ENCODE assay signal across 21 mouse cellular contexts in genomic region chr12:99942441-99942840, GRCm38 (mm10). TPM values are rescaled to one million over a fixed set of nuclear protein-coding genes. Genes with fewer than 3 reads are reported as not detected.
A peak's percentile ranks its signal among the peaks of the same experiment; 100 is the strongest.
DNase-seq lines count a peak whose midpoint lies in the region; ATAC-seq lines count a peak whose summit lies in the region.
"Had no signal": no experiment of that assay in that cellular context is flagged by ENCODE, and none has a peak within 500 bp of the region (broad histone marks: within the 10 kb centered on the region; RNA-seq: fewer than 3 reads in every experiment).

No protein-coding gene starts in this region.

- no peaks in the 10 kb centered on the region for H3K9me3 ChIP-seq in neural tube, embryonic 15.5 days (replicated peaks)
- no peaks in the 10 kb centered on the region for H3K9me3 ChIP-seq in forebrain, embryonic 11.5 days (ENCODE audit: control insufficient read depth, low read length)
- no peaks in the 10 kb centered on the region for H3K9me3 ChIP-seq in midbrain, embryonic 13.5 days
- H3K9me3 ChIP-seq: limb, embryonic 13.5 days; lung, embryonic 15.5 days had no signal

- H3K27ac ChIP-seq in neural tube, embryonic 15.5 days (replicated peaks): no peak overlapping the region
- H3K27ac ChIP-seq in forebrain, embryonic 11.5 days (ENCODE audit: low read depth, low read length): no peak overlapping the region
- no peak overlapping the region for H3K27ac ChIP-seq in midbrain, embryonic 13.5 days
- H3K27ac ChIP-seq: gastrocnemius, adult 2 months; left cerebral cortex, adult 2 months; limb, embryonic 13.5 days; lung, embryonic 15.5 days had no signal

- H3K4me2 ChIP-seq in neural tube, embryonic 15.5 days: no peak overlapping the region
- H3K4me2 ChIP-seq in forebrain, embryonic 11.5 days (ENCODE audit: low read depth, low read length, severe bottlenecking): no peak overlapping the region
- H3K4me2 ChIP-seq in midbrain, embryonic 13.5 days (replicated peaks): no peak overlapping the region
- H3K4me2 ChIP-seq: limb, embryonic 13.5 days; lung, embryonic 15.5 days; midbrain, embryonic 11.5 days had no signal

- no peaks in the 10 kb centered on the region for H3K27me3 ChIP-seq in neural tube, embryonic 15.5 days (replicated peaks)
- H3K27me3 ChIP-seq in forebrain, embryonic 11.5 days (ENCODE audit: control insufficient read depth, insufficient read depth, low read length): no peaks in the 10 kb centered on the region
- no peaks in the 10 kb centered on the region for H3K27me3 ChIP-seq in midbrain, embryonic 13.5 days
- H3K27me3 ChIP-seq: limb, embryonic 13.5 days; lung, embryonic 15.5 days had no signal

- peaks cover 44% of the 10 kb centered on the region for H3K36me3 ChIP-seq in neural tube, embryonic 15.5 days
- no peaks in the 10 kb centered on the region for H3K36me3 ChIP-seq in forebrain, embryonic 11.5 days (ENCODE audit: control insufficient read depth, insufficient read depth, low read length)
- peaks cover 58% of the 10 kb centered on the region for H3K36me3 ChIP-seq in midbrain, embryonic 13.5 days

- 91% methylated on average over 8 of the region's 8 CpGs for WGBS in neural tube, embryonic 15.5 days
- WGBS in forebrain, embryonic 11.5 days: 89% methylated on average over 8 of the region's 8 CpGs
- 91% methylated on average over 8 of the region's 8 CpGs for WGBS in midbrain, embryonic 13.5 days

- H3K9ac ChIP-seq in neural tube, embryonic 15.5 days (replicated peaks): no peak overlapping the region
- H3K9ac ChIP-seq in forebrain, embryonic 11.5 days (ENCODE audit: low read length): no peak overlapping the region
- H3K9ac ChIP-seq in midbrain, embryonic 13.5 days (replicated peaks): no peak overlapping the region
- H3K9ac ChIP-seq: limb, embryonic 13.5 days; lung, embryonic 15.5 days had no signal

- no peak overlapping the region for H3K4me3 ChIP-seq in neural tube, embryonic 15.5 days (replicated peaks)
- no peak overlapping the region for H3K4me3 ChIP-seq in forebrain, embryonic 11.5 days (ENCODE audit: low read depth, low read length)
- no peak overlapping the region for H3K4me3 ChIP-seq in midbrain, embryonic 13.5 days (replicated peaks)
- H3K4me3 ChIP-seq: gastrocnemius, adult 2 months; left cerebral cortex, adult 2 months; limb, embryonic 13.5 days; lung, embryonic 15.5 days had no signal

- DNase-seq in layer of hippocampus, adult 11-12 months (ENCODE audit: low spot score): peak; percentile 27
- no peak for DNase-seq in layer of hippocampus, postnatal 10 days (ENCODE audit: low spot score in 2 of 2)
- peak; percentile 16 for DNase-seq in A20 (ENCODE audit: low read depth, low spot score)
- DNase-seq in forebrain, embryonic 11.5 days (ENCODE audit: low spot score): no peak
- DNase-seq: adrenal gland, postnatal 10 days; cerebellum, adult 9-11 months; gastrocnemius, adult 2 months; kidney, adult 8-10 months; kidney, postnatal 4 days; thymus, postnatal 25 days had no signal

- peak; percentile 91 for ATAC-seq in common myeloid progenitor, adult 5-6 weeks (replicated peaks; ENCODE audit: low read depth, poor library complexity, severe bottlenecking)
- ATAC-seq in monocyte, adult 5-6 weeks (replicated peaks; ENCODE audit: insufficient number of reproducible peaks, low FRiP score, low TSS enrichment, poor library complexity, severe bottlenecking): peak; percentile 77
- no peak for ATAC-seq in neural tube, embryonic 15.5 days (ENCODE audit: low FRiP score)
- no peak for ATAC-seq in forebrain, embryonic 11.5 days (replicated peaks; ENCODE audit: low FRiP score)
- no peak for ATAC-seq in midbrain, embryonic 13.5 days
- ATAC-seq: forebrain, embryonic 16.5 days had no signal

- no peaks in the 10 kb centered on the region for H3K4me1 ChIP-seq in neural tube, embryonic 15.5 days
- no peaks in the 10 kb centered on the region for H3K4me1 ChIP-seq in forebrain, embryonic 11.5 days (replicated peaks; ENCODE audit: control insufficient read depth, insufficient read depth, low read length)
- H3K4me1 ChIP-seq in midbrain, embryonic 13.5 days (replicated peaks): no peaks in the 10 kb centered on the region
- H3K4me1 ChIP-seq: limb, embryonic 13.5 days had no signal

RNA-seq across cellular contexts. Expression of gene Kcnk13, which starts 21.9 kb away (rescaled TPM):
- 1 to 10 TPM; 3.3 to 3.7 TPM for total RNA-seq in layer of hippocampus, postnatal 10 days (2021)
- not detected in 2 replicates for total RNA-seq in common myeloid progenitor, adult 5-6 weeks (2017)
- total RNA-seq in monocyte, adult 5-6 weeks (2017): 0.29 to 0.96 TPM (median 0.49 TPM) in 3 replicates
- polyA plus RNA-seq in neural tube, embryonic 15.5 days (2015; fragmentation: Nextera tagmentation; extraction: Ambion mirVana): 0.83 and 1.1 TPM in 2 replicates
- 0.33 and 0.79 TPM in 2 replicates for polyA plus RNA-seq in forebrain, embryonic 11.5 days (2014; fragmentation: Nextera tagmentation; extraction: Ambion mirVana)
- polyA plus RNA-seq in midbrain, embryonic 13.5 days (2015; fragmentation: Nextera tagmentation; extraction: Ambion mirVana): 0.27 and 0.46 TPM in 2 replicates
- total RNA-seq: MEL had no signal

RNA-seq across cellular contexts. Expression of gene Tdp1, which starts 58.1 kb away (rescaled TPM):
- total RNA-seq in layer of hippocampus, postnatal 10 days (2021): 10 to 100 TPM; 34.9 to 36.4 TPM
- 18.9 and 25.4 TPM in 2 replicates for total RNA-seq in common myeloid progenitor, adult 5-6 weeks (2017)
- 3.5 to 15.1 TPM (median 4.2 TPM) in 3 replicates for total RNA-seq in monocyte, adult 5-6 weeks (2017)
- 43.7 and 45.0 TPM in 2 replicates for polyA plus RNA-seq in neural tube, embryonic 15.5 days (2015; fragmentation: Nextera tagmentation; extraction: Ambion mirVana)
- 95.1 and 96.5 TPM in 2 replicates for polyA plus RNA-seq in forebrain, embryonic 11.5 days (2014; fragmentation: Nextera tagmentation; extraction: Ambion mirVana)
- polyA plus RNA-seq in midbrain, embryonic 13.5 days (2015; fragmentation: Nextera tagmentation; extraction: Ambion mirVana): 57.3 and 58.2 TPM in 2 replicates

RNA-seq across cellular contexts. Expression of gene Efcab11, which starts 58.2 kb away (rescaled TPM):
- total RNA-seq in layer of hippocampus, postnatal 10 days (2021): 1 to 10 TPM in 1 of 2 experiments, under 1 TPM in 1; 0.94 to 1.2 TPM
- 4.9 and 6.3 TPM in 2 replicates for total RNA-seq in common myeloid progenitor, adult 5-6 weeks (2017)
- 0.64 to 6.7 TPM (median 2.5 TPM) in 3 replicates for total RNA-seq in monocyte, adult 5-6 weeks (2017)
- 2.5 and 4.1 TPM in 2 replicates for polyA plus RNA-seq in neural tube, embryonic 15.5 days (2015; fragmentation: Nextera tagmentation; extraction: Ambion mirVana)
- 25.9 and 26.6 TPM in 2 replicates for polyA plus RNA-seq in forebrain, embryonic 11.5 days (2014; fragmentation: Nextera tagmentation; extraction: Ambion mirVana)
- 9.2 and 10.3 TPM in 2 replicates for polyA plus RNA-seq in midbrain, embryonic 13.5 days (2015; fragmentation: Nextera tagmentation; extraction: Ambion mirVana)
- total RNA-seq: gastrocnemius, adult 2 months; heart, postnatal 36 days had no signal

Comparison
In these comparisons a context has a peak if more than half of its experiments do, and no peak if none do; other contexts are left out.
1. DNase-seq: peak in layer of hippocampus, adult 11-12 months (single experiment) and A20 (single experiment); none in layer of hippocampus, postnatal 10 days (0 of 2) and forebrain, embryonic 11.5 days (single experiment).
2. ATAC-seq: peak in common myeloid progenitor, adult 5-6 weeks (single experiment) and monocyte, adult 5-6 weeks (single experiment); none in neural tube, embryonic 15.5 days (single experiment), forebrain, embryonic 11.5 days (single experiment) and midbrain, embryonic 13.5 days (single experiment).